Mouse (Mus musculus) ES-E14 (cell line): Measurements from ENCODE around the gene Actl6b. TPM values are rescaled to one million over a fixed set of nuclear protein-coding genes. Genes with fewer than 3 reads are reported as not detected.
A peak's percentile ranks its signal among the peaks of the same experiment; 100 is the strongest.

Experiments used
- DNase-seq: peaks from one replicate; pipeline ENCODE4 v3.0.0-alpha.2; 2013; ENCODE audit warnings: low read depth, low spot score
- H3K27ac ChIP-seq: 2 replicates; pipeline ENCODE4 v1.5.1; 2012; ENCODE audit warnings: low read depth, mild to moderate bottlenecking, low read length, moderate library complexity, mixed read lengths; ENCODE audit not compliant: poor library complexity, insufficient read depth, severe bottlenecking
- H3K36me3 ChIP-seq: 2 replicates; pipeline ENCODE4 v1.6.1; 2012; ENCODE audit warnings: mild to moderate bottlenecking, low read length, moderate library complexity, mixed read lengths; ENCODE audit not compliant: control insufficient read depth, poor library complexity, insufficient read depth, severe bottlenecking
- H3K4me1 ChIP-seq, 2 experiments: fragments of 150-350 bp in 1 of 2; sonication (generic) in 1 of 2; 2 replicates each; pipeline ENCODE4 v1.6.1; 2012; ENCODE audit warnings: low read length in 2 of 2, mild to moderate bottlenecking in 1 of 2, mixed read lengths in 1 of 2; ENCODE audit not compliant: control insufficient read depth in 2 of 2, insufficient read depth in 2 of 2, poor library complexity in 1 of 2
- H3K4me3 ChIP-seq, 2 experiments: fragments of 150-350 bp in 1 of 2; sonication (generic) in 1 of 2; 2 replicates each; pipeline ENCODE4 v1.5.1; 2012; ENCODE audit warnings: low read length in 2 of 2, low read depth in 1 of 2, mild to moderate bottlenecking in 1 of 2, mixed read lengths in 1 of 2; ENCODE audit not compliant: insufficient read depth in 1 of 2, poor library complexity in 1 of 2, severe bottlenecking in 1 of 2
- H3K9ac ChIP-seq: 2 replicates; pipeline ENCODE4 v1.6.1; 2012; ENCODE audit warnings: low read depth, mild to moderate bottlenecking, low read length, mixed read lengths; ENCODE audit not compliant: poor library complexity, insufficient read depth, severe bottlenecking
- H3K9me3 ChIP-seq: fragments of 150-350 bp; sonication (generic); 2 replicates; pipeline ENCODE4 v1.6.1; 2012; ENCODE audit warnings: low read depth, mild to moderate bottlenecking, low read length; ENCODE audit not compliant: control insufficient read depth, insufficient read depth
- CHD2 ChIP-seq: IDR thresholded peaks from 2 replicates; pipeline ENCODE4 v1.6.1; 2014; ENCODE audit warnings: mild to moderate bottlenecking, low read depth, low read length, inconsistent platforms
- HCFC1 ChIP-seq: IDR thresholded peaks from 2 replicates; pipeline ENCODE4 v1.6.1; 2012; ENCODE audit warnings: low read length, inconsistent platforms, borderline replicate concordance; ENCODE audit not compliant: insufficient read depth
- MAFK ChIP-seq: IDR thresholded peaks from 2 replicates; pipeline ENCODE4 v1.6.1; 2014; ENCODE audit warnings: mild to moderate bottlenecking, low read depth, low read length, inconsistent platforms; ENCODE audit not compliant: insufficient read depth
- ZC3H11A ChIP-seq: IDR thresholded peaks from 2 replicates; pipeline ENCODE4 v1.6.1; 2012; ENCODE audit warnings: low read depth, mild to moderate bottlenecking, inconsistent platforms, low read length, borderline replicate concordance
- ZNF384 ChIP-seq: IDR thresholded peaks from 2 replicates; pipeline ENCODE4 v1.6.1; 2012; ENCODE audit warnings: low read depth, low read length, inconsistent platforms
- in situ Hi-C, 2 experiments: fragments of 600-800 bp; cut with MboI; formaldehyde crosslinking; loops; one replicate each; pipeline ENCODE4 v1.15.1; 2025; ENCODE audit warnings: low sequenced_read_pairs in 2 of 2, inconsistent platforms in 1 of 2; ENCODE audit not compliant: unreplicated experiment in 2 of 2
- total RNA-seq: library from RNA; depleted of rRNA; stranded (reverse); fragments of 300-350 nt; gene quantifications from 2 replicates; pipeline ENCODE4 v1.2.3, GENCODE M21; 2012

Gene Actl6b
- total RNA-seq, 1 experiment: not detected

GRCm38 (mm10) chr5:137569665-137570064, 16.3 kb downstream of the Actl6b start, which contains the start of gene Tfr2:
TSS of gene Tfr2 (plus strand) at chr5:137569840.
- in situ Hi-C loops: no loop called here

GRCm38 (mm10) chr5:137570181-137570580, 16.9 kb downstream of the Actl6b start:
- no peaks in the 10 kb centered on the region for H3K36me3 ChIP-seq
- DNase-seq: no peak
- H3K9ac ChIP-seq: no peak overlapping the region
- H3K4me3 ChIP-seq: no peak overlapping the region
- H3K9me3 ChIP-seq: no peaks in the 10 kb centered on the region
- H3K27ac ChIP-seq: no peak overlapping the region
- in situ Hi-C loops: no loop called here
- H3K4me1 ChIP-seq: peaks cover 0 to 17% of the 10 kb centered on the region in 2 experiments; a peak in 2 of 4 replicates
- TF ChIP-seq CHD2: no peak
- TF ChIP-seq ZC3H11A: no peak
- TF ChIP-seq HCFC1: no peak
- no peak for TF ChIP-seq ZNF384
- no peak for TF ChIP-seq MAFK

More at GRCm38 (mm10) chr5:137569665-137570064, 16.3 kb downstream of the Actl6b start, which contains the start of gene Tfr2:
- Histone ChIP-seq H3K9ac (no peak within 1 kb of the TSS), H3K4me3 (peak within 1 kb of the TSS; percentile 30 to 47; a peak in 2 of 4 replicates), H3K4me1 (peaks cover 0 to 17% of the 10 kb centered on the region in 2 experiments; a peak in 2 of 4 replicates), H3K36me3 (no peaks in the 10 kb centered on the region), H3K27ac (no peak within 1 kb of the TSS), H3K9me3 (no peaks in the 10 kb centered on the region)
- no peak for TF ChIP-seq ZNF384
- no peak for TF ChIP-seq CHD2
- TF ChIP-seq ZC3H11A: no peak
- no peak for TF ChIP-seq HCFC1
- TF ChIP-seq MAFK: no peak
- peak; percentile 51 for DNase-seq

- in situ Hi-C loops: no loop called here
- Histone ChIP-seq H3K36me3 (no peaks in the 10 kb centered on the region), H3K4me3 (no peak overlapping the region), H3K4me1 (peaks cover 0 to 15% of the 10 kb centered on the region in 2 experiments; a peak in 2 of 4 replicates), H3K9me3 (no peaks in the 10 kb centered on the region), H3K9ac (no peak overlapping the region), H3K27ac (no peak overlapping the region)
- TF ChIP-seq ZNF384 (no peak), MAFK (no peak), CHD2 (no peak), HCFC1 (no peak), ZC3H11A (no peak)
- DNase-seq: no peak
Observed at GRCm38 (mm10) chr5:137570691-137571586, 17.6 kb downstream of the Actl6b start.

GRCm38 (mm10) chr5:137574470-137574901, 21.2 kb downstream of the Actl6b start:
- TF ChIP-seq CHD2: no peak
- TF ChIP-seq HCFC1: no peak
- no peak for TF ChIP-seq MAFK
- no peak for TF ChIP-seq ZC3H11A
- TF ChIP-seq ZNF384: no peak
- in situ Hi-C loops: no loop called here
- H3K27ac ChIP-seq: no peak overlapping the region

More at GRCm38 (mm10) chr5:137574470-137574901, 21.2 kb downstream of the Actl6b start:
- Histone ChIP-seq H3K36me3 (no peaks in the 10 kb centered on the region), H3K4me1 (peaks cover 0 to 5% of the 10 kb centered on the region in 2 experiments; a peak in 1 of 4 replicates), H3K4me3 (peak overlapping the region; percentile 1; a peak in 1 of 4 replicates), H3K9me3 (no peaks in the 10 kb centered on the region), H3K9ac (no peak overlapping the region; the same call in 1 of the 2 replicates)
- no peak for DNase-seq
